Mouse (Mus musculus) gastrocnemius, postnatal 36 days (tissue): ENCODE results near the gene Tmem107. TPM values are rescaled to one million over a fixed set of nuclear protein-coding genes. Genes with fewer than 3 reads are reported as not detected.

ENCODE experiments used
- DNase-seq, 2 experiments: peaks; one replicate each; pipeline ENCODE4 v3.0.0; 2022
- intact Hi-C: fragments of 180-260 bp; cut with DNase I; formaldehyde crosslinking; loops from one replicate; pipeline ENCODE4 v1.15.1; 2025
- total RNA-seq, 2 experiments: library from RNA; stranded (reverse); gene quantifications; 2 replicates each; pipeline ENCODE4 v1.2.3; 2021

The Tmem107 gene
- total RNA-seq, 2 experiments from 2014 or later: 3.4 TPM

GRCm38 (mm10) chr11:69117737-69118695 is 47.4 kb downstream of the Tmem107 start:
- peak; percentile 43 to 50 for DNase-seq
- intact Hi-C loops: no loop called here

- peak; percentile 55 to 78 for DNase-seq
- intact Hi-C loops: no loop called here
Observed at GRCm38 (mm10) chr11:69118765-69119164, 48.2 kb downstream of the Tmem107 start.

- DNase-seq: no peak
- intact Hi-C loops: loop anchor here (10.0 kb wide), 1 partner anchor 215 kb away; the partner anchor contains the start of gene Rpl26
Observed at GRCm38 (mm10) chr11:69119446-69120155, 49.0 kb downstream of the Tmem107 start.

DNA sequence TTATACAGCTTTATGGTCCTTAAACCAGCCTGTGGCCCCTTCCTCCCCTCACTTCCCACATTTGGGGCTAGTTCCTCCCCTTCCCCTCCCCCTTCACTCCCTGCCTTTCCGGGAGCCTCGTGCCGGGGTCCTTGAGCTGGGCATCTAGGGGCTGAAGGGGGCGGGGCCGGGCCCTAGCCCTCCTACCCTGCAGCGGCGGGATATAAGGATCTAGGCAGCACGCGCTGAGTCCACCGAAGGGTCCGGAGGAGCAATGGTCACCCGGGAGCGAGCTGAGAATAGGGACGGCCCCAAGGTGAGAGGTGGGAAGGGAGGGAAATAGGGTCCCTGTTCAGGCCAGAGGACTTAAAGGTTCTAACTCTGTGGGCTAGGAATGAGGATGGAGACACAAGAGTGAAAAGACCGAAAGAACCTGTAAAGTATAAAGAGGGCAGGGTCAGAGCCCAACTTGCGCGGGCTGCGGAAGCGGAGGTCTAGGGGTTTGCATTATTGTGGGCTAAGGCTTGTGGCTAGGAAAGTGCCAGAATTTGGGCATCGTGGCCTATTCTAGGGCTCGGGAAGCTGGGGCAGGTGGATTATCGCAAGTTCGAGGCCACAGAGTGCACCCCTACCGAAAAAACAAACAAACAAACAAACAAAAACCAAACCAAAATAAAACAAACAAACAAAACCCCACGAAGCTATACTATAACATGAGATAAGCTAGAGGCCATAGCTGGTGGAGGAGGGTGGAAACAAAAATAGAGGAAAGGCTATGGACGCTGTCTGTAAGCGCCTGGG is 49.8 kb downstream of the Tmem107 start, which contains the start of gene Hes7:
Hes7 (plus strand) TSS at position 184 of the 780 bp plus-strand sequence.
- DNase-seq: no peak
- intact Hi-C loops: loop anchor here (10.0 kb wide), 1 partner anchor 216 kb away; the partner anchor contains the start of gene Rpl26

- DNase-seq: no peak
- intact Hi-C loops: loop anchor here (10.0 kb wide), 1 partner anchor 216 kb away; the partner anchor contains the start of gene Rpl26
Observed at GRCm38 (mm10) chr11:69121001-69121740, 50.6 kb downstream of the Tmem107 start.

DNA sequence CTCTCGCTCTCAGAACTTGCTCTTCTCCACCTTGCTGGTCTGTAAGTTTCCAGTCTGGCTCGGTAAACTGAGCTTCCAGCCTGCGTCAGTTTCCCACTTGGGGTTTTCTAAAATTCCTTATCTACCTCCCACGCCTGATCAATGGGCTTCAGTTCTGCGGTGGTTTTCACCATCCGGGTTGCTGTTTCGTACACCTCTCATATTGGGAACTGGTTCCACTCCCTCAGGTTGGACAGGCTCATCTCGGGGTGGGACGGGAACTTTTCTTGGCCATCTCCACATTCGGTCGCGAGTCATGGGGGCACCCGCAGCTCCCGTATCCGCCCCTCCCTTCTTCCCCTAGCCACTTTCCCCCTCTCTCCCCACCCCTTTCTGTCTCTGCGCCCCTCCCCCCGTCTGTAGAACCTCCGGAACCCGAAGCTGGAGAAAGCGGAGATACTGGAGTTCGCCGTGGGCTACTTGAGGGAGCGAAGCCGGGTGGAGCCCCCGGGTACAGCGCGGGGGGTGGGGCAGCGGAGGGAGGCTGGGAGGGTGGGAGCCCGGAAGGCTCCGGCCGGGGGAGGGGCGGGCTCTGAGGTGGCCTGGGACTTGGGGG is 51.2 kb downstream of the Tmem107 start:
- no peak for DNase-seq
- intact Hi-C loops: loop anchor here (1.0 to 10.0 kb wide), 3 partner anchors 56 to 561 kb away; partner anchors contain the start of genes Rpl26 and Senp3

- DNase-seq: peak; percentile 82 to 86
- intact Hi-C loops: loop anchor here (1.0 to 10.0 kb wide), 3 partner anchors 56 to 560 kb away; partner anchors contain the start of genes Rpl26 and Senp3
Observed at GRCm38 (mm10) chr11:69122336-69122951, 51.8 kb downstream of the Tmem107 start, which contains the start of gene 9130213A22Rik. TSS of gene 9130213A22Rik (minus strand) at chr11:69122589.

Other genes with a start within 250 kb of the Tmem107 start
- 10 to 100 TPM; 70.0 to 81.9 TPM for gene Ndel1, start 198.9 kb upstream of the Tmem107 start, total RNA-seq
- not detected for gene Rnf222, start 182.3 kb upstream of the Tmem107 start, total RNA-seq
- 100 to 1,000 TPM; 536 to 627 TPM for gene Rpl26, start 169.2 kb upstream of the Tmem107 start, total RNA-seq
- gene Odf4, start 143.7 kb upstream of the Tmem107 start, total RNA-seq: not detected
- 1 to 10 TPM; 6.9 to 7.8 TPM for gene Arhgef15, start 113.3 kb upstream of the Tmem107 start, total RNA-seq
- 1 to 10 TPM; 3.4 to 3.5 TPM for gene Slc25a35, start 102.7 kb upstream of the Tmem107 start, total RNA-seq
- 10 to 100 TPM; 58.7 to 65.4 TPM for gene Rangrf, start 95.6 kb upstream of the Tmem107 start, total RNA-seq
- 1 to 10 TPM; 5.1 to 6.6 TPM for gene Pfas, start 62.3 kb upstream of the Tmem107 start, total RNA-seq
- gene Ctc1, start 54.9 kb upstream of the Tmem107 start, total RNA-seq: 10 to 100 TPM in 1 of 2 experiments, 1 to 10 TPM in 1; 9.6 to 10.9 TPM
- gene Aurkb, start 25.2 kb upstream of the Tmem107 start, total RNA-seq: 1 to 10 TPM in 1 of 2 experiments, under 1 TPM in 1; 0.51 to 1.1 TPM
- gene Borcs6, start 11.1 kb upstream of the Tmem107 start, total RNA-seq: 10 to 100 TPM; 17.4 to 18.8 TPM
- gene Vamp2, start 17.7 kb downstream of the Tmem107 start, total RNA-seq: 10 to 100 TPM; 26.7 to 38.1 TPM
- gene Per1, start 24.4 kb downstream of the Tmem107 start, total RNA-seq: 10 to 100 TPM; 60.9 to 89.0 TPM
- not detected for gene Hes7, start 49.6 kb downstream of the Tmem107 start, total RNA-seq
- gene 9130213A22Rik, start 51.8 kb downstream of the Tmem107 start, total RNA-seq: not detected
- gene Aloxe3, start 55.1 kb downstream of the Tmem107 start, total RNA-seq: not detected
- not detected for gene Alox12b, start 86.2 kb downstream of the Tmem107 start, total RNA-seq
- not detected for gene Alox8, start 127.0 kb downstream of the Tmem107 start, total RNA-seq
- gene Gucy2e, start 166.2 kb downstream of the Tmem107 start, total RNA-seq: not detected